18 mouse cellular contexts compared by ENCODE assay signal in genomic region chr8:61588336-61588735, GRCm38 (mm10).
DNase-seq lines count a peak whose midpoint lies in the region; ATAC-seq lines count a peak whose summit lies in the region.
"Had no signal": no experiment of that assay in that cellular context is flagged by ENCODE, and none has a peak within 500 bp of the region (broad histone marks: within the 10 kb centered on the region; RNA-seq: fewer than 3 reads in every experiment).

No protein-coding gene starts in this region.

- H3K27me3 ChIP-seq in heart, embryonic 13.5 days (replicated peaks), result no peaks in the 10 kb centered on the region
- H3K27me3 ChIP-seq in liver, embryonic 16.5 days (ENCODE audit: control insufficient read depth, insufficient read depth, low read depth, low read length), result no peaks in the 10 kb centered on the region
- H3K27me3 ChIP-seq in liver, embryonic 12.5 days (replicated peaks), result peaks cover 32% of the 10 kb centered on the region
- no peaks in the 10 kb centered on the region for H3K27me3 ChIP-seq in embryonic facial prominence, embryonic 14.5 days (replicated peaks; ENCODE audit: control insufficient read depth, insufficient read depth, low read length)
- no peaks in the 10 kb centered on the region for H3K27me3 ChIP-seq in stomach, embryonic 14.5 days (ENCODE audit: control insufficient read depth, insufficient read depth, low read length)
- H3K27me3 ChIP-seq: forebrain, embryonic 13.5 days; hindbrain, embryonic 12.5 days; midbrain, embryonic 13.5 days had no signal

- H3K9me3 ChIP-seq in heart, embryonic 13.5 days, result no peaks in the 10 kb centered on the region
- no peaks in the 10 kb centered on the region for H3K9me3 ChIP-seq in liver, embryonic 16.5 days (replicated peaks; ENCODE audit: control insufficient read depth, low read length)
- H3K9me3 ChIP-seq in liver, embryonic 12.5 days (replicated peaks), result no peaks in the 10 kb centered on the region
- H3K9me3 ChIP-seq in embryonic facial prominence, embryonic 14.5 days (ENCODE audit: control insufficient read depth, low read length), result no peaks in the 10 kb centered on the region
- no peaks in the 10 kb centered on the region for H3K9me3 ChIP-seq in stomach, embryonic 14.5 days (ENCODE audit: control insufficient read depth, low read depth, low read length)
- H3K9me3 ChIP-seq: forebrain, embryonic 13.5 days; hindbrain, embryonic 12.5 days; liver, embryonic 13.5 days; midbrain, embryonic 13.5 days had no signal

- H3K9ac ChIP-seq in heart, embryonic 13.5 days, result no peak overlapping the region
- H3K9ac ChIP-seq in liver, embryonic 16.5 days (ENCODE audit: low read depth, low read length), result no peak overlapping the region
- no peak overlapping the region for H3K9ac ChIP-seq in liver, embryonic 12.5 days
- H3K9ac ChIP-seq in embryonic facial prominence, embryonic 14.5 days (ENCODE audit: low read depth, low read length), result no peak overlapping the region
- H3K9ac ChIP-seq in stomach, embryonic 14.5 days (replicated peaks; ENCODE audit: low read depth, low read length), result no peak overlapping the region
- H3K9ac ChIP-seq: forebrain, embryonic 13.5 days; hindbrain, embryonic 12.5 days; liver, embryonic 13.5 days; midbrain, embryonic 13.5 days had no signal

- peaks cover 33% of the 10 kb centered on the region for H3K36me3 ChIP-seq in heart, embryonic 13.5 days
- no peaks in the 10 kb centered on the region for H3K36me3 ChIP-seq in liver, embryonic 16.5 days (ENCODE audit: control insufficient read depth, insufficient read depth)
- no peaks in the 10 kb centered on the region for H3K36me3 ChIP-seq in liver, embryonic 12.5 days
- no peaks in the 10 kb centered on the region for H3K36me3 ChIP-seq in embryonic facial prominence, embryonic 14.5 days (ENCODE audit: control insufficient read depth, insufficient read depth, low read length)
- H3K36me3 ChIP-seq in stomach, embryonic 14.5 days (ENCODE audit: control insufficient read depth, insufficient read depth, low read length), result no peaks in the 10 kb centered on the region
- H3K36me3 ChIP-seq: hindbrain, embryonic 12.5 days; liver, embryonic 13.5 days; midbrain, embryonic 13.5 days had no signal

- no peak overlapping the region for H3K4me3 ChIP-seq in heart, embryonic 13.5 days
- no peak overlapping the region for H3K4me3 ChIP-seq in liver, embryonic 16.5 days (ENCODE audit: low read depth, low read length)
- H3K4me3 ChIP-seq in liver, embryonic 12.5 days, result no peak overlapping the region
- H3K4me3 ChIP-seq in embryonic facial prominence, embryonic 14.5 days (ENCODE audit: low read depth, low read length), result no peak overlapping the region
- H3K4me3 ChIP-seq in stomach, embryonic 14.5 days (ENCODE audit: low read depth, low read length), result no peak overlapping the region
- H3K4me3 ChIP-seq: forebrain, embryonic 13.5 days; hindbrain, embryonic 12.5 days; liver, embryonic 13.5 days; midbrain, embryonic 13.5 days had no signal

- no peak for ATAC-seq in heart, embryonic 13.5 days (ENCODE audit: extremely low read depth, insufficient number of reproducible peaks, low FRiP score, low TSS enrichment)
- ATAC-seq in liver, embryonic 16.5 days (ENCODE audit: low read depth), result no peak
- ATAC-seq in liver, embryonic 12.5 days, result no peak
- no peak for ATAC-seq in embryonic facial prominence, embryonic 14.5 days (ENCODE audit: low read depth)
- ATAC-seq in stomach, embryonic 14.5 days (ENCODE audit: insufficient number of reproducible peaks, insufficient read depth, low FRiP score, low read depth), result no peak
- ATAC-seq: CD4-positive, CD25-positive, alpha-beta regulatory T cell, adult 4 months; forebrain, embryonic 13.5 days; midbrain, embryonic 13.5 days had no signal

- no peak for DNase-seq in heart, adult 8-10 months (ENCODE audit: low spot score)
- no peak for DNase-seq in embryonic facial prominence, embryonic 14.5 days (ENCODE audit: low spot score)
- DNase-seq in cerebellum, postnatal 25 days, result no peak
- no peak for DNase-seq in urinary bladder, adult 18-20 months (ENCODE audit: low spot score in 2 of 2)
- DNase-seq: adrenal gland, postnatal 36 days; cerebellum, adult 9-10 months; heart, adult 18-20 months; kidney, postnatal 4 days; liver, embryonic 13.5 days; thymus, postnatal 14 days had no signal

- WGBS in heart, embryonic 13.5 days, result 83% methylated on average over 1 of the region's 1 CpGs
- 56% methylated on average over 1 of the region's 1 CpGs for WGBS in liver, embryonic 16.5 days (ENCODE audit: insufficient replicate concordance)
- WGBS in liver, embryonic 12.5 days (ENCODE audit: insufficient replicate concordance), result 71% methylated on average over 1 of the region's 1 CpGs
- WGBS in embryonic facial prominence, embryonic 14.5 days, result 85% methylated on average over 1 of the region's 1 CpGs
- 71% methylated on average over 1 of the region's 1 CpGs for WGBS in stomach, embryonic 14.5 days

- no peak overlapping the region for H3K27ac ChIP-seq in heart, embryonic 13.5 days (replicated peaks)
- H3K27ac ChIP-seq in liver, embryonic 16.5 days (ENCODE audit: low read length), result no peak overlapping the region
- H3K27ac ChIP-seq in liver, embryonic 12.5 days, result no peak overlapping the region
- no peak overlapping the region for H3K27ac ChIP-seq in embryonic facial prominence, embryonic 14.5 days (replicated peaks; ENCODE audit: low read depth, low read length)
- H3K27ac ChIP-seq in stomach, embryonic 14.5 days (ENCODE audit: low read length), result no peak overlapping the region
- H3K27ac ChIP-seq: forebrain, embryonic 13.5 days; hindbrain, embryonic 12.5 days; liver, embryonic 13.5 days; midbrain, embryonic 13.5 days had no signal

- H3K4me1 ChIP-seq in heart, embryonic 13.5 days, result peaks cover 78% of the 10 kb centered on the region
- H3K4me1 ChIP-seq in liver, embryonic 16.5 days (ENCODE audit: control insufficient read depth, low read depth, low read length), result peaks cover 9% of the 10 kb centered on the region
- peaks cover 21% of the 10 kb centered on the region for H3K4me1 ChIP-seq in liver, embryonic 12.5 days
- peaks cover 21% of the 10 kb centered on the region for H3K4me1 ChIP-seq in embryonic facial prominence, embryonic 14.5 days (ENCODE audit: control insufficient read depth, insufficient read depth, low read length)
- H3K4me1 ChIP-seq in stomach, embryonic 14.5 days (ENCODE audit: control insufficient read depth, insufficient read depth, low read length), result peaks cover 42% of the 10 kb centered on the region

- H3K4me2 ChIP-seq in heart, embryonic 13.5 days, result 0 out of 2 replicates have a peak overlapping the region, but pooled peaks have one; percentile 82
- H3K4me2 ChIP-seq in liver, embryonic 16.5 days (ENCODE audit: low read depth, low read length), result 0 out of 2 replicates have a peak overlapping the region, but pooled peaks have one; percentile 6
- H3K4me2 ChIP-seq in liver, embryonic 12.5 days, result no peak overlapping the region
- peak overlapping the region; percentile 66; the same call in 1 of the 2 replicates for H3K4me2 ChIP-seq in embryonic facial prominence, embryonic 14.5 days (ENCODE audit: low read depth, low read length)
- H3K4me2 ChIP-seq in stomach, embryonic 14.5 days (replicated peaks; ENCODE audit: low read depth, low read length), result peak overlapping the region; percentile 62
- H3K4me2 ChIP-seq: liver, embryonic 13.5 days; midbrain, embryonic 13.5 days had no signal
